Mouse (Mus musculus): ENCODE results near the gene Nrl. TPM values are rescaled to one million over a fixed set of nuclear protein-coding genes. Genes with fewer than 3 reads are reported as not detected.

The Nrl gene
- under 1 TPM in 1 of 2 experiments, not detected in 1; 0.18 TPM for total RNA-seq (2021)

GRCm38 (mm10) chr14:55524785-55525184 lies at the start of gene Nrl:
Gene Nrl (minus strand): TSS chr14:55524981.
- intact Hi-C loops (cut with DNase I): no loop called here
- no peak for DNase-seq (ENCODE audit: low spot score)

GRCm38 (mm10) chr14:55571760-55572159 lies 47.0 kb upstream of the Nrl start:
- intact Hi-C loops (cut with DNase I): no loop called here
- DNase-seq (ENCODE audit: low spot score): no peak

GRCm38 (mm10) chr14:55570588-55570987 lies 45.8 kb upstream of the Nrl start:
- no peak for DNase-seq (ENCODE audit: low spot score)
- intact Hi-C loops (cut with DNase I): no loop called here

- DNase-seq (ENCODE audit: low spot score): no peak
- intact Hi-C loops (cut with DNase I): no loop called here
Observed at GRCm38 (mm10) chr14:55567496-55567895, 42.7 kb upstream of the Nrl start.

- DNase-seq (ENCODE audit: low spot score): no peak
- intact Hi-C loops (cut with DNase I): no loop called here
Observed at GRCm38 (mm10) chr14:55565748-55566147, 41.0 kb upstream of the Nrl start.

GRCm38 (mm10) chr14:55563249-55563648 lies 38.5 kb upstream of the Nrl start:
- DNase-seq (ENCODE audit: low spot score): no peak
- intact Hi-C loops (cut with DNase I): loop anchor here (2.0 to 5.0 kb wide), 2 partner anchors 28 to 39 kb away; partner anchors contain the start of genes Irf9, Psme2 and Rnf31

GRCm38 (mm10) chr14:55561860-55562259 lies 37.1 kb upstream of the Nrl start:
- intact Hi-C loops (cut with DNase I): loop anchor here (2.0 to 5.0 kb wide), 2 partner anchors 29 to 40 kb away; partner anchors contain the start of genes Irf9, Psme2 and Rnf31
- no peak for DNase-seq (ENCODE audit: low spot score)

GRCm38 (mm10) chr14:55560202-55561073 lies 35.7 kb upstream of the Nrl start, which contains the start of gene A730061H03Rik:
Gene A730061H03Rik (minus strand): TSS chr14:55560406.
- intact Hi-C loops (cut with DNase I): loop anchor here (5.0 kb wide), 1 partner anchor 42 kb away; the partner anchor contains the start of gene Irf9
- peak; percentile 97 for DNase-seq (ENCODE audit: low spot score)

- intact Hi-C loops (cut with DNase I): loop anchor here (5.0 kb wide), 1 partner anchor 43 kb away; the partner anchor contains the start of gene Irf9
- DNase-seq (ENCODE audit: low spot score): peak; percentile 81
Observed at GRCm38 (mm10) chr14:55559799-55560201, 35.0 kb upstream of the Nrl start, which contains the start of gene Dcaf11. Gene Dcaf11 (plus strand): TSS chr14:55560006.

- intact Hi-C loops (cut with DNase I): no loop called here
Observed at GRCm38 (mm10) chr14:55558740-55559448, 34.1 kb upstream of the Nrl start.

GRCm38 (mm10) chr14:55557587-55557986 lies 32.8 kb upstream of the Nrl start:
- intact Hi-C loops (cut with DNase I): loop anchor here (1.0 to 2.0 kb wide), 2 partner anchors 17 to 60 kb away; partner anchors contain the start of gene Pck2
- DNase-seq (ENCODE audit: low spot score): no peak

More at GRCm38 (mm10) chr14:55558740-55559448, 34.1 kb upstream of the Nrl start:
- DNase-seq (ENCODE audit: low spot score): no peak

GRCm38 (mm10) chr14:55557003-55557402 lies 32.2 kb upstream of the Nrl start:
- intact Hi-C loops (cut with DNase I): loop anchor here (1.0 to 2.0 kb wide), 2 partner anchors 16 to 60 kb away; partner anchors contain the start of gene Pck2
- peak; percentile 52 for DNase-seq (ENCODE audit: low spot score)

- DNase-seq (ENCODE audit: low spot score): no peak
- intact Hi-C loops (cut with DNase I): loop anchor here (2.0 kb wide), 1 partner anchor 15 kb away; the partner anchor contains the start of gene Pck2
Observed at GRCm38 (mm10) chr14:55555788-55556187, 31.0 kb upstream of the Nrl start.

GRCm38 (mm10) chr14:55554635-55555034 lies 29.9 kb upstream of the Nrl start:
- intact Hi-C loops (cut with DNase I): no loop called here
- DNase-seq (ENCODE audit: low spot score): no peak

- intact Hi-C loops (cut with DNase I): no loop called here
- no peak for DNase-seq (ENCODE audit: low spot score)
Observed at GRCm38 (mm10) chr14:55551794-55552193, 27.0 kb upstream of the Nrl start.

GRCm38 (mm10) chr14:55551347-55551746 lies 26.6 kb upstream of the Nrl start:
- intact Hi-C loops (cut with DNase I): no loop called here
- no peak for DNase-seq (ENCODE audit: low spot score)

GRCm38 (mm10) chr14:55550191-55550590 lies 25.4 kb upstream of the Nrl start:
- no peak for DNase-seq (ENCODE audit: low spot score)
- intact Hi-C loops (cut with DNase I): no loop called here

GRCm38 (mm10) chr14:55544334-55544733 lies 19.6 kb upstream of the Nrl start:
- no peak for DNase-seq (ENCODE audit: low spot score)
- intact Hi-C loops (cut with DNase I): no loop called here

- intact Hi-C loops (cut with DNase I): no loop called here
- DNase-seq (ENCODE audit: low spot score): no peak
Observed at GRCm38 (mm10) chr14:55542268-55542667, 17.5 kb upstream of the Nrl start.

GRCm38 (mm10) chr14:55540787-55541321 lies 16.1 kb upstream of the Nrl start:
- peak; percentile 66 for DNase-seq (ENCODE audit: low spot score)
- intact Hi-C loops (cut with DNase I): loop anchor here (2.0 kb wide), 1 partner anchor 16 kb away; no protein-coding TSS in a partner anchor

Measured in heart, postnatal 25 days (tissue).